Mouse (Mus musculus) layer of hippocampus, adult 2 months (tissue): Measurements from ENCODE around the gene 4930558K02Rik. TPM values are rescaled to one million over a fixed set of nuclear protein-coding genes. Genes with fewer than 3 reads are reported as not detected.
A peak's percentile ranks its signal among the peaks of the same experiment; 100 is the strongest.

Experiments
- DNase-seq, 2 experiments: peaks; one replicate each; pipeline ENCODE4 v3.0.0; 2022; ENCODE audit warnings: low spot score in 2 of 2
- H3K27ac ChIP-seq: fragments of 200-600 bp; 2 replicates; pipeline ENCODE4 v1.8.1; 2022
- H3K4me3 ChIP-seq: fragments of 200-600 bp; 2 replicates; pipeline ENCODE4 v1.8.1; 2022; ENCODE audit warnings: mild to moderate bottlenecking
- CTCF ChIP-seq: fragments of 200-600 bp; conservative IDR thresholded peaks from 2 replicates; pipeline ENCODE4 v1.8.1; 2022; ENCODE audit warnings: antibody characterized with exemption, mild to moderate bottlenecking, moderate library complexity
- long read RNA-seq, 2 experiments: library from polyadenylated mRNA; stranded (forward); transcript quantifications; one replicate each; pipeline ENCODE4 v2.0.0; 2021; ENCODE audit warnings: borderline mapping rate in 2 of 2
- total RNA-seq, 2 experiments: library from RNA; stranded (reverse); gene quantifications; 2 replicates each; pipeline ENCODE4 v1.2.3; 2021

The 4930558K02Rik gene
- not detected for total RNA-seq
- long read RNA-seq, experiment 1, result 0 reads
- long read RNA-seq, experiment 2, result 0 reads

GRCm38 (mm10) chr1:161979536-161979935 is at the start of gene 4930558K02Rik:
TSS of gene 4930558K02Rik (minus strand) at chr1:161979636.
- TF ChIP-seq CTCF, result no peak
- no peak for DNase-seq
- Histone ChIP-seq H3K27ac (no peak within 1 kb of the TSS), H3K4me3 (no peak within 1 kb of the TSS)

GRCm38 (mm10) chr1:162023681-162024270 is 44.3 kb upstream of the 4930558K02Rik start:
- no peak for DNase-seq
- TF ChIP-seq CTCF, result no peak
- no peak overlapping the region for H3K4me3 ChIP-seq
- H3K27ac ChIP-seq, result no peak overlapping the region

DNA sequence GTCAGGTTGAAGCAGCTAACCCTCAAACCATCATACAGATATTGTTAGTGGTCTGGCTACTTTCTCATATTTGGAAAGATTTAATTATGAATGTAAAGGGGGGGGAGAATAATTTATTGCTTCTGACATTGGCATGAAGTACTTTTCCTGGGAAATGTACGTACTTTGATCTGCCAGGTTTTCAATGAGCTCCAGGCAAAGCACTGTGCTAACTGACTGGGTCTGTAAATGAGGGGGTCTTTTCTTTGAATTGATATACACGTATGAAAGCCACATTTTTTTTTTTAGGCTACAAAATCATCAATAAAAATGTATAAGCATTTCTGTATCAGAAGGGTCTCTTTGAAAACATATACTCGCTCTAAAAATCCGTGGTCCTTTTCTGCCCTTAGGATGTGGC is 41.3 kb upstream of the 4930558K02Rik start:
- Histone ChIP-seq H3K27ac (no peak overlapping the region), H3K4me3 (no peak overlapping the region)
- no peak for DNase-seq
- no peak for TF ChIP-seq CTCF

GRCm38 (mm10) chr1:162020303-162020731 is 40.9 kb upstream of the 4930558K02Rik start:
- no peak overlapping the region for H3K4me3 ChIP-seq
- DNase-seq, result no peak
- no peak for TF ChIP-seq CTCF
- no peak overlapping the region for H3K27ac ChIP-seq

GRCm38 (mm10) chr1:162018601-162018977 is 39.2 kb upstream of the 4930558K02Rik start:
- DNase-seq, result no peak
- Histone ChIP-seq H3K4me3 (no peak overlapping the region), H3K27ac (no peak overlapping the region)
- TF ChIP-seq CTCF, result no peak

GRCm38 (mm10) chr1:162017975-162018600 is 38.7 kb upstream of the 4930558K02Rik start:
- no peak for TF ChIP-seq CTCF
- Histone ChIP-seq H3K27ac (no peak overlapping the region), H3K4me3 (no peak overlapping the region)
- no peak for DNase-seq

GRCm38 (mm10) chr1:162016982-162017381 is 37.5 kb upstream of the 4930558K02Rik start:
- no peak for DNase-seq
- Histone ChIP-seq H3K27ac (no peak overlapping the region), H3K4me3 (no peak overlapping the region)
- TF ChIP-seq CTCF, result no peak

DNA sequence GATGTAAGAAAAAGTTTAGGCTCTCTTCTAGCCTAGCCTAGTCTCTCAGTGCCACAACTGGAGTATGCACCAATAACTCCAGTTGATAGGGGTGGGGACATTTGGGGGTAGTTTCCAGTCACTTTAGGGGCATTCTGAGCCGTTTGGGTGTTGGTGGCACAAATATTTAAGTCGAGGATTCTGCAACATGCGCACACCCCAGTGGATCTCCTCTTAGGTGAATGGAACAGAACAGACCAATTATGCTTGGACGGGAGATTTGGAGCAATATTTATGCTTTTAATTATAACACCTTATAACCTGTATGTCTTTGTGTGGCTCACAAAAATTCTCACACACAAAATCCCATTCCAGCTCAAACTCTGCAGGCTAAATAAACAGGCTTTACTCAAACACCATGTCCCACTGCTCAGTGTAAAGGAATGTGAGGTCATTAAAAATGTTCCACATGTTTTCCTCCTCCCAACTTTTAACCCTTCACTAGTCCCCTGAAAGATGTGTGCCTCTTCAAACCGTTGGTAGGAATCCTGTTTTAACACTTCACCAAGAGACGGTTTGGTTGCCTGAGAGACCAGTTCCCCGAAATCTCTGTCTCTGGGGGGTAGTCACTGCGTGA is 35.9 kb upstream of the 4930558K02Rik start:
- Histone ChIP-seq H3K27ac (no peak overlapping the region), H3K4me3 (no peak overlapping the region)
- no peak for DNase-seq
- TF ChIP-seq CTCF, result no peak

DNA sequence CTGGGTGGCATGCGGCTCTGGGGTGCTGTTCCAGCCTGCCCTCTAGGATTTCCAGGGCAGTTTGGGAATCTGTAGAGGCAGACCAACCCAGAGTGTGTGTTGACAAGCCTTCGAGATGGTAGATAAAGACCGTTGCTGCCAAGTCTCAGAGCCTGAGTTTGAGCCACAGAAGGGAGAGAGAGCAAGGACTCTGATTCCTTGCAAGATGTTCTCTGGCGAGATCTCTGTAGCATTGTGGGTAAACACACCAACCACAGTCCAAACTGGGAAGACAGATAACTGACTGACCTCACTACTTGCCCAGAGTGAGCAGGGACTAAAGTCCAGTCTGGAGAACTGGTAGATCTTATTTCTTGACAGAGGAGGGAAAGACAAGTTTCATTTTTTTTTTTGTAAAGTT is 34.1 kb upstream of the 4930558K02Rik start:
- Histone ChIP-seq H3K27ac (no peak overlapping the region), H3K4me3 (no peak overlapping the region)
- no peak for TF ChIP-seq CTCF
- no peak for DNase-seq

GRCm38 (mm10) chr1:162011523-162012245 is 32.2 kb upstream of the 4930558K02Rik start:
- no peak for DNase-seq
- no peak for TF ChIP-seq CTCF
- no peak overlapping the region for H3K4me3 ChIP-seq
- H3K27ac ChIP-seq, result no peak overlapping the region

- Histone ChIP-seq H3K4me3 (no peak overlapping the region), H3K27ac (no peak overlapping the region; the same call in 1 of the 2 replicates)
- TF ChIP-seq CTCF, result no peak
- no peak for DNase-seq
Observed at GRCm38 (mm10) chr1:162009086-162009485, 29.6 kb upstream of the 4930558K02Rik start.

DNA sequence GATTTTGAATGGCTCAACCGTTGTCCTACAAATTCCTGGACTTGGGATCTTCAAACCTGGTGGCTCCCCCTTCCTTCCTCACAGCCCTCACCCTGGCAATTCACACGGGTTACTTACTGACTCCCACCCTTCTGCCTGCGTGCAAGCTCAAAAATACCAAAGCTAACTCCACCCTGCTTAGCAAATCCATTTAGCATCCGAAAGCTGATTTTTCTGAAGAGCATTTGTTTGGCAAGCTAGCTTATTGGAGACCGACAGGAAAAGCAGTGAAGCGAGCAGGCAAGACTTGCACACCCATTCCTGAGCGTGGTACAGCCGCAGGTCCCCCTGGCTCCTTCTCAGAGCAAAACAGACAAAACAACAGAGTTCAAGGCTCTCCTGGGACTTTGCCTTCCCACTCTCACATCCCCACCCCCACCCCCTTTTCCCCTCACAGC is 29.2 kb upstream of the 4930558K02Rik start:
- peak in 1 of 2 experiments; percentile 8 for DNase-seq
- Histone ChIP-seq H3K4me3 (no peak overlapping the region), H3K27ac (no peak overlapping the region; the same call in 1 of the 2 replicates)
- TF ChIP-seq CTCF, result no peak

- TF ChIP-seq CTCF, result no peak
- no peak for DNase-seq
- no peak overlapping the region for H3K4me3 ChIP-seq
- H3K27ac ChIP-seq, result no peak overlapping the region
Observed at GRCm38 (mm10) chr1:162008208-162008607, 28.8 kb upstream of the 4930558K02Rik start.
